Mouse (Mus musculus): ENCODE measurements around the gene Ppp2r2c.
"Not testable (repeated sequence)": the region's sequence is repeated elsewhere in the genome, so short reads cannot be mapped to it uniquely, and the experiment has no call there.

Ppp2r2c gene

GRCm38 (mm10) chr5:36933383-36933782, 65.1 kb downstream of the Ppp2r2c start:
- no peak for DNase-seq (ENCODE audit: low spot score)

- DNase-seq (ENCODE audit: low spot score): peak; percentile 14
Measured at GRCm38 (mm10) chr5:36935486-36936473, 67.5 kb downstream of the Ppp2r2c start.

DNA sequence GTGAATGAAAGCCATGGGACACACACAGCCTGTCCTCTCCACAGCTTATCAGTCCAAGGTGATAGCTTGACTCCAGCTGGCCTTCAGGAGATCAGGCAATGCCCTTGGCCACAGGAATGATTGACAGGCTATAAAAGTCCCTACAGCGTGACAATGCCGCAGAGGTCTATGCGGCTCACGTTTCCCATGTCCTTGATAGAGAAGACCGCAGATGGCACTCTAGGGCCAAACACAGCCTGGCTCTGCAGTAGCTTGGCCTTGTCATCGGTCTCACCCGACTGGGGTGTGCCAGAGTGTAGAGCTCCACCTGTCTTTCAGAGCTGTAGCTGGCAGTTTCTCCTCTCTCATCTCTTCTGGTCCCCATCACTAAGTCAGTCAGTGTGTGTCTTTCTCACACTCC, 68.2 kb downstream of the Ppp2r2c start:
- no peak for DNase-seq (ENCODE audit: low spot score)

DNA sequence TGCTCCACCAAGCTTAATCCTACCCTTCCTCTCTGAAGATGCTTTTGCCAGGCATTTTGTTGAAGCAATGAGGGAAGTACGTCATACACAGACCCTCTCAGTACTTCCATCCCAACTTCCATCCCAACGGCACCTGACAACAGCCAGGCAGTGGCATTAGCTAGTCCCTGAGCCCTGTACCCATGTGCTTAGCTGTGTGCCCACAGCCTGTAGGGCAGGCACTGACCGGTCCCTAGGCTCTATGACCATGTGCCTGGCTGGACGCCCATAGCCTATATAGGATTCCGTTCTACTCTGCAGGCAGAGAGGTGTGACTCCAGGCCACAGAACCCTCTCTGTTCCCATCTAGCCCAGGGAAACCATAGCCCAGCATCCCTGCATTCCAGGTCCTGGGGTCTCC, 69.7 kb downstream of the Ppp2r2c start:
- DNase-seq (ENCODE audit: low spot score): no peak

GRCm38 (mm10) chr5:36938991-36939390, 70.7 kb downstream of the Ppp2r2c start:
- not testable (repeated sequence) for DNase-seq (ENCODE audit: low spot score)

DNA sequence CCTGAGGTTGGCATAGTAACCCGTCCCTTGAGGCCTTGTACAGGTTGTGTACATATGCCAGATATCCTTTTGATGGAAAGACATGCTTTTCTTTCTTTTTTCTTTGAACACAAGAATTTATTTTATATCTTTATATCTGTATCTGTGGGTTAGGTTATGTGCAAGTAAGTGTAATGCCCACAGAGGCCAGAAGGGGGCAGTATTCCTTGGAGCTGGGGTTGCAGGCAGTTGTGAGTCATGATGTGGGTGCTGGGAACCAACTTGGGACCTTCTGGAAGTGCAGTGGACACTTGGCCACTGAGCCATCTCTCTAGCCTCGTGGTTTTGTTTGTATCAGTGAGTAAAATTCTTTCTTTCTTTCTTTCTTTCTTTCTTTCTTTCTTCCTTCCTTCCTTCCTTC, 74.1 kb downstream of the Ppp2r2c start:
- no peak for DNase-seq (ENCODE audit: low spot score)

GRCm38 (mm10) chr5:36944552-36944951, 76.2 kb downstream of the Ppp2r2c start:
- no peak for DNase-seq (ENCODE audit: low spot score)

DNA sequence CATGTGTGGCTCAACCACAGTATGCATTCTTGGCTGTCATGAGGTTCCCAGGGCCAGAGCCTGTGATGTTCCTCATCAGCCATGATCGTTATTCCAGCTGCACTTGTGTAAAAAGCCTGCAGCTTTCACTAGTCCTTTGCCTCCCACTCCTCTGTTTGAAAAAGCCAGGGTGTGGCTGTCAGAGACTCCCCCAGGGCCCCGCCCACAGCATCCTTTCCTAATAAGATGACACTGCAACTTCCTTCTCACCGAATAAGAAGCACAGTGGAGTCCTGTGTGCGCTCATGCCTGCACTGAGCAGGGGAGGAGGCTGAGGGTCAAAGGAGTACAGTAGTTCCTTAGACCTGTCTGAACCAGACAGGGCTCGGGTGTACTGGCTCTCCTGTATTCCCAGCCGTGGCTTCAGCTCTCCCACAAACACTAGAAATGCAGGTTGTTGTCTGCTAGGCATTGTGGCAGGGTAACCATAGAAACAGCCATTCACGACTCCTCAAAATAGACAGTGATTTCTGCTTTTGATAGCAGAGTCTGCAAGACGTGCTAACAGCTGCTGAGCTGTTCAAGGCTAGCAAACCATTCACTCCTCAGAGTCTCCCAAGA, 76.9 kb downstream of the Ppp2r2c start:
- DNase-seq (ENCODE audit: low spot score): no peak

GRCm38 (mm10) chr5:36945713-36946112, 77.4 kb downstream of the Ppp2r2c start:
- DNase-seq (ENCODE audit: low spot score): no peak

- DNase-seq (ENCODE audit: low spot score): peak; percentile 76
Measured at GRCm38 (mm10) chr5:36946445-36946844, 78.1 kb downstream of the Ppp2r2c start.

DNA sequence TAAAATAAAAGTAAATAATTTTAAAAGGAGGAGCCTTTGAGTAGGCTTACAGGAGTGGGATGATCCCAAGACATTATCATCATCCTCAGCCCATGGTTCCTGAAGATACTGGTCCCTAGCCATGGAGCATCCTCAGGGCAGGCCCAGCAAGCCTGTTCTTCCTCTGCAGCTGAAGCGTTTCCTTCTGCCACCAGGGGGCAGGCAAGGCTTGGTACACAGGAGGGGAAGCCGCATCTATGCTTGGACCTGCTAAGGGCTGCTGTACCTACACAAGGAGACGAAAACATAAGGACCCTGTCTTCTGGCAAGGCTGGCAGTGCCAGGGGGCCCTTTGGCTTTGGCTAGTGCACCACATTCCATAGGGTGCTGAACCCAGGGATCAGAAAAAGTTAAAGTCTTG, 80.5 kb downstream of the Ppp2r2c start:
- DNase-seq (ENCODE audit: low spot score): peak; percentile 80

DNA sequence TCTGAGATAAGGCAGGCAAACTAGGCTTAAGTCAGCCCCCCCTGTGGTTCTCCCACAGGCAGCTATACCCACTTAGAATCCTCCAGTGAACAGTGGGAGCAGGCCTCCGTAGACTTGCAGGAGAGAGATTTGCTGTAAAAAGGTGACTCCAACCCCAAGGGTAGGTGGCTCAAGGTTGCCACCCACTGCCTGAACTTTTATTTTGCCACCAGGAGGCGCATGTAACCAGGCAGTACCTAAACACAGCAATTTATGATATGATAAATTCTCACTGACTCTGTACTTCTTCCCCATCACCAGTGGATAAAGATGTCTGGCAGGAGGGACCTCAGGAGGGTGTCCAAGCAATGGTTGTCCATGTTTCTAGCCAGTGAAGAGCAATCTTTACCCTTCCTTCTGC, 82.6 kb downstream of the Ppp2r2c start:
- DNase-seq (ENCODE audit: low spot score): peak; percentile 27

DNA sequence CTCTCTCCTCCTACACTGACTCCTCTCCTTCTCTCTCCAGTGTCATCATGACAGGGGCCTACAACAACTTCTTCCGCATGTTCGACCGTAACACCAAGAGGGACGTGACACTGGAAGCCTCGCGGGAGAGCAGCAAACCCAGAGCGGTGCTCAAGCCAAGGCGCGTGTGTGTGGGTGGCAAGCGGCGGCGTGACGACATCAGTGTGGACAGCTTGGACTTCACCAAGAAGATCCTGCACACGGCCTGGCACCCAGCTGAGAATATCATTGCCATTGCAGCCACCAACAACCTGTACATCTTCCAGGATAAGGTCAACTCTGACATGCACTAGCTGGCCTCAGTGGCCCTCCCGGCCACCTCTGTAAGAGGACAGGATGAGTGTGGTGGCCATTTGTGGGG, 84.0 kb downstream of the Ppp2r2c start:
- no peak for DNase-seq (ENCODE audit: low spot score)

GRCm38 (mm10) chr5:36955366-36955765, 87.1 kb downstream of the Ppp2r2c start:
- no peak for DNase-seq (ENCODE audit: low spot score)

GRCm38 (mm10) chr5:36958837-36959236, 90.5 kb downstream of the Ppp2r2c start:
- DNase-seq (ENCODE audit: low spot score): peak; percentile 48

GRCm38 (mm10) chr5:36960501-36960900, 92.2 kb downstream of the Ppp2r2c start:
- DNase-seq (ENCODE audit: low spot score): no peak

- no peak for DNase-seq (ENCODE audit: low spot score)
Measured at GRCm38 (mm10) chr5:36971587-36971986, 103.3 kb downstream of the Ppp2r2c start.

DNA sequence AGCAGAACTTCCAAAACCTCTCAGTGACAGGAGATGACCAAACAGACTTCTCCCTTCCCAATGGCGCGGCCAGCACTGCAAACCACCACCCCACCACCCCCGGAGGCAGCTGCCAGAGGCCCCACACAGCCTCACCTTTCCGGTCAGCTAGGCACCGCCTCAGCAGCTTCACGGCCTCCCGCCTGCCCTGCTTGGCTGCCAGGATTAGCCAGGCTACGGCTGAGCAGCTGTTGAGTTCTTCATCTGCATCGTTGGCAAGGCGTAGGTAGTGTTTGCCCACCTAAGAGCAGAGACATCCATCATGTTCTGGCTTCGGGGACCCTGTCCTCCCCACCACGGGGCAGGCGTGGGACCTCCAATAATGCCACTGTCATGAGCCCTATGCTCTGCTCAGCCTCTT, 107.0 kb downstream of the Ppp2r2c start:
- no peak for DNase-seq (ENCODE audit: low spot score)

- no peak for DNase-seq (ENCODE audit: low spot score)
Measured at GRCm38 (mm10) chr5:36977809-36978208, 109.5 kb downstream of the Ppp2r2c start.

DNA sequence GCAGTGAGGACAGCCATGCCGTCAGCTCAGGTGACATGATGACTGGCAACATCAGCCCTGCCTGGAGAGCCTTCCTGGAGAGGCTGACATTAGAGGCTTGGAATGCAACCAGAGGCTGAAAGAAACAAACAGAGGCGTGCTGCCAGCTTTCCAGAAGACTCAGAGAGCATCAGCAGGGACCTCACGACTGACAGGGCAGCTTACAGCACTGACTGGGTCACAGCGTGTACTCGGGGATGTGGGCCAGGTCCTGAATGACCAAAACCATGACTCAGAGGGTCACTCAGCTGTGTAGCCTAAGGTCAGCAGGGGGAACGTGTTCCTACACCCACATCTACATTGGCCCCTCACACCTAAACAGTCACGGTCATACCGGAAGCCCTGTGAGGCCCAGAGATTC, 110.7 kb downstream of the Ppp2r2c start:
- DNase-seq (ENCODE audit: low spot score): peak; percentile 31

GRCm38 (mm10) chr5:36979631-36980030, 111.3 kb downstream of the Ppp2r2c start:
- DNase-seq (ENCODE audit: low spot score): no peak

DNA sequence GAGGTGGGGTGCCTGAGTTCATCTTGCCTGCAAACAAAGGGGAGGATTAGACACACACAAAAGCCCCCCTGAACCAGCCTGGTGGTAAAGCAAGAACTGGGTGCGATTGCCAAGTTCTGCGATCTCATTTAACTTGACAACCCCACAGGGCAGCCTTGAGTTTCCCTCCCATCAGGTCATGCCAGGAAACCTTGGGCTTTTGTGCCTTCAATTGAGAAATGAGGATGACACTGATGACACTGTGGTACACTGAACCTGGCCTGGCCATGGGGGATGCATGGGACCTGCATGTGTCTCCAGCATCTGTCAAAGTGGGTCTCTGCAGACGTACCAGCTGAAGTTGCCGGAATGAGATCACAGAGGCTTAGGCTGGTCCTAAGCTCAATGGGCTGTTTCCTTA, 114.0 kb downstream of the Ppp2r2c start:
- DNase-seq (ENCODE audit: low spot score): no peak

- no peak for DNase-seq (ENCODE audit: low spot score)
Measured at GRCm38 (mm10) chr5:36986617-36987016, 118.3 kb downstream of the Ppp2r2c start.

Measured in adipocyte (in vitro differentiated cells).